Mouse (Mus musculus) embryonic facial prominence, embryonic 12.5 days (tissue): Measurements from ENCODE around the gene Izumo1. TPM values are rescaled to one million over a fixed set of nuclear protein-coding genes. Genes with fewer than 3 reads are reported as not detected.

ENCODE experiments used
- ATAC-seq: fragments of 200-750 bp; cut with Nextera tagmentation; 2 replicates; pipeline ENCODE4 v1.8.0; 2017; ENCODE audit not compliant: insufficient number of reproducible peaks, insufficient read depth, low FRiP score, low TSS enrichment
- H3K27ac ChIP-seq: fragments of 300-500 bp; sonication (generic); 2 replicates; pipeline ENCODE4 v1.5.1; 2016; ENCODE audit warnings: mild to moderate bottlenecking
- H3K27me3 ChIP-seq: fragments of 300-500 bp; sonication (generic); 2 replicates; pipeline ENCODE4 v1.6.1; 2016; ENCODE audit warnings: mild to moderate bottlenecking, moderate library complexity
- H3K36me3 ChIP-seq: fragments of 300-500 bp; sonication (generic); 2 replicates; pipeline ENCODE4 v1.6.1; 2016; ENCODE audit warnings: mild to moderate bottlenecking
- H3K4me1 ChIP-seq: fragments of 300-500 bp; sonication (generic); 2 replicates; pipeline ENCODE4 v1.6.1; 2016
- H3K4me2 ChIP-seq: fragments of 300-500 bp; sonication (generic); replicated peaks from 2 replicates; pipeline ENCODE4 v1.6.1; 2016; ENCODE audit warnings: mild to moderate bottlenecking, moderate library complexity
- H3K4me3 ChIP-seq: fragments of 300-500 bp; sonication (generic); 2 replicates; pipeline ENCODE4 v1.5.1; 2016; ENCODE audit warnings: mild to moderate bottlenecking
- H3K9ac ChIP-seq: fragments of 300-500 bp; sonication (generic); 2 replicates; pipeline ENCODE4 v1.6.1; 2016; ENCODE audit warnings: mild to moderate bottlenecking, moderate library complexity
- H3K9me3 ChIP-seq: fragments of 300-500 bp; sonication (generic); 2 replicates; pipeline ENCODE4 v1.6.1; 2016; ENCODE audit warnings: mild to moderate bottlenecking, moderate library complexity
- WGBS: fragments of 180-500 bp; shearing (Covaris S2); methylation state at CpG from one replicate; pipeline ENCODE4 v1.1.7; 2016; 5-methylcytosine and 5-hydroxymethylcytosine counted together
- polyA plus RNA-seq: library from polyadenylated mRNA; unstranded; fragments of >200 nt; fragmentation: Nextera tagmentation; extraction: Ambion mirVana; gene quantifications from 2 replicates; pipeline ENCODE4 v1.2.1, GENCODE M21; 2016

The Izumo1 gene
- 0.10 and 0.23 TPM in 2 replicates for polyA plus RNA-seq

DNA sequence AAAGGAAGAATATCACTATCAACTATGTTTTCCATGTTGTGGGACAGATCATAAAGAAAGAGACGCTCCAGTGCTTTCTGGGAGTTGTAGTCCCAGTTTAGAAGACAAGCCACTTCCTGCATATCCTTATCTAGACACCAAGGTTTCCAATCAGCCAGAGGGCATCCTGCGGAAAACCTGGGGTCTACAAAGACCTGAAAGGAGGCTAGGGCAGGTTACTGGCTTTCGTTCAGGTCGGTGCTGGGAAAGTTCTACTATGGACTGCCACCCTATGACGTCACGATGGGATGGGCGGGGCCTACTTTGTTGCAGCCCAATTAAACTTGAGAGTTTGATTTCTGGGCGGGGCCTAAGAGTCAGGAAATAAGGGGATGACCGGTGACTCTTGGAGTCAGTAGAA is at the start of gene Izumo1:
Gene Izumo1 (plus strand): TSS at position 369 of the 400 bp plus-strand sequence.
- H3K4me3 ChIP-seq: no peak within 1 kb of the TSS

DNA sequence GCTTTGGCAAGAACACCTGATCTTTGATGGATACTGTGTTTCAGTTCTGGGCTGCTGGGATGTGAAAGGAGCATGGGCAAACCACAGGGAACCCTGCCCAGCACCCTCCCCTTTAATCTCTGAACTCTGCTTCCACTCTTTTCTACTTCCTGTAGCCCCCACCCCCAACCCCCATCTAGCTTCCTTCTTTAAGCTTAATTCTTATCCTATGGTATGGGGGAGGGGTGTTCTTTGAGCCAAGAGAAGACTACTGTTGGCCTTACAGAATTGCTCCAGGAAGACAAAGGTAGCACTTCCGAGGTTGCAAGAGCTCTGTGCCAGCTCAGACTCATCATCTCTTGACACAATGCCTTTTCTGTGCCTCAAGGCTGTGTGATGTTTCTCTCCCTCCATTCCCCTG is 49.6 kb upstream of the Izumo1 start:
- Histone ChIP-seq H3K36me3 (peaks cover 11% of the 10 kb centered on the region), H3K4me1 (peaks cover 20% of the 10 kb centered on the region), H3K9me3 (no peaks in the 10 kb centered on the region), H3K27ac (no peak overlapping the region), H3K9ac (no peak overlapping the region), H3K27me3 (no peaks in the 10 kb centered on the region), H3K4me2 (no peak overlapping the region), H3K4me3 (no peak overlapping the region)
- no peak for ATAC-seq
- WGBS: 19% methylated on average over 1 of the region's 1 CpGs

More for the DNA sequence above, at the start of gene Izumo1:
- Histone ChIP-seq H3K4me2 (no peak within 1 kb of the TSS), H3K9ac (no peak within 1 kb of the TSS), H3K4me1 (peaks cover 8% of the 10 kb centered on the region), H3K36me3 (no peaks in the 10 kb centered on the region), H3K27me3 (peaks cover 31% of the 10 kb centered on the region), H3K27ac (no peak within 1 kb of the TSS), H3K9me3 (no peaks in the 10 kb centered on the region)
- no peak for ATAC-seq
- 26% methylated on average over 9 of the region's 9 CpGs for WGBS

DNA sequence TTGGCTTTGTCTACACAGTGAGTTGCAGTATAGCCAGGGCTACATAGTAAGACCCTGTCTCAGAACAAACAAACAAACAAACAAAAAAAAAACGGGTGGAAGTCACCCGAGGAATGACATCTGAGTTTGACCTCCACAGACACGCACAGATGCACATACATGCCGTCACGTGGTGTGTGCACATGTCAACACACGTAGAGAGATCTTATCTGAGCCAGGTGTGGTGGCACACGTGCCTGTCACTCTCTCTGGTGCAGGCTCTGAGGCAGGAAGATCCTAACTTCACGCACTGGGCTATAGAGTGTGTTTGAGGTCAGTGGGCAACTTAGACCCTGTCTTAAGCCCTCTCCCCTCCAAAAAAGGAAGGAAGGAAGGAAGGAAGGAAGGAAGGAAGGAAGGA is 47.7 kb upstream of the Izumo1 start:
- WGBS: 79% methylated on average over 8 of the region's 8 CpGs

DNA sequence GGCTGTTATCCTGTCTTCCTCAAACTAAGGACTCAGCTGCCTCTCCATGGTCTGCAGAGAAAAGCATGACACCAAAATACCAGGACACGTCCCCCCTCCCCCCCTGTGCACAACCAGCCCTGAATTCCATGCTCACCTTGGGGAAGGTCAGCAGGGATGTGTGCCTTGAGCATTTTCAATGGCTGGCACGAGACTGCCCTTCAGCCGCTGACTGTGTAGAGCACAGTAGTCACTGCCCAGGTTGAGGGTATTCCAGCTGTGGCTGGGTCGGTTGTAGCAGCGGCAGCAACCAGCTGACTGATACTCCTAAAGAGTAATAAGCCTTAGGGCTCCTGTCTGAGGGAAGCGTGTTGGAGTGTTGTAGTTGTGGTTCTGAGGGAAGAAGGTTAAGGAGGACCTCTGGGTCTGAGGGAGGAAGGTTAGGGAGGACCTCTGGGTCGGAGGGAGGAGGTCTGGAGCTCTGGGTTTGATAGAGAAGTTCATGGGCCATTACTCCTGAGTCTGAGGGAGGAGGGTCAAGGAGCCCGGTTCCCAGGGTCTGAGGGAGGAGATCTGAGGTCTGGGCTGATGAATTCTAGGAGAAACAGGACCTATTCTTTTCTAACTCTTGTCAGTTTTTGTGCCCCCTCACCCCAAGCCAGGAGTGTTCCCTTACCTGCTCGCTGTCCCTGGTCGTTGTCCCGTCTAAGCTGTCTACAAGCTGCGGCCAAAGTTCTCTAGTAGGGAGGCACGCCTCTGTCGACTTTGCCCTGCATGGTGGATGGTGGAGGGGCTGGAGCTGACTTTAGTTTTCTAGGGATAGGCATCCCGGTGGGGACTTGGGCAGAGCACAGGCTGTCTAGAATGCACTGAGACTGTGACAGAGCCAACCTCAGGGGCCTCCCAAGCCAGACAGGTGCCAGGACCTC is 46.9 kb upstream of the Izumo1 start:
- peaks cover 12% of the 10 kb centered on the region for H3K4me1 ChIP-seq
- no peak overlapping the region for H3K9ac ChIP-seq
- no peaks in the 10 kb centered on the region for H3K27me3 ChIP-seq
- 83% methylated on average over 15 of the region's 15 CpGs for WGBS
- no peak overlapping the region for H3K4me2 ChIP-seq
- H3K9me3 ChIP-seq: no peaks in the 10 kb centered on the region
- H3K4me3 ChIP-seq: no peak overlapping the region
- ATAC-seq: no peak
- H3K36me3 ChIP-seq: peaks cover 24% of the 10 kb centered on the region
- no peak overlapping the region for H3K27ac ChIP-seq

More for the DNA sequence above, 47.7 kb upstream of the Izumo1 start:
- H3K9me3 ChIP-seq: no peaks in the 10 kb centered on the region
- no peak overlapping the region for H3K27ac ChIP-seq
- H3K27me3 ChIP-seq: no peaks in the 10 kb centered on the region
- H3K4me2 ChIP-seq: no peak overlapping the region
- H3K4me3 ChIP-seq: no peak overlapping the region
- peaks cover 12% of the 10 kb centered on the region for H3K4me1 ChIP-seq
- peaks cover 24% of the 10 kb centered on the region for H3K36me3 ChIP-seq
- H3K9ac ChIP-seq: no peak overlapping the region
- ATAC-seq: no peak

DNA sequence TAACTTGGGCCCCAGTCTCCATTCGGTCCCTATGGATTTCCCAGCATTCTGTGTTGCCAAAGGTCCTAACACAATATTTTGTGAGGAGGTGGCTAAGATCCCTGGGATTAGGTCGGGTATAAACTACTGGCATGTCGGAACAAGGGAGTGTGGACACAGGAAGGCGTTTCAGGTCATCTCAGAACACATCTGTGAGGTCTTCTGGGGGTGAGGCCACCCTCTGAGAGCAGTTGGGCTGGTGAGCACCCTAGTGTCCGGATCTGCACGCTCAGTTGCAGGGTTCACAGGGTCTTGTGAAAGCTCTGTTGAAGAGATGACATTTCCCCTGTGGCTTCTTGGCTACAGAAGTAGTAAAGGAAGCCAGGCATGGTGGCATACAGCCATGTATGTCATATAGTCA is 35.7 kb upstream of the Izumo1 start:
- Histone ChIP-seq H3K9me3 (no peaks in the 10 kb centered on the region), H3K4me2 (no peak overlapping the region), H3K36me3 (peaks cover 23% of the 10 kb centered on the region), H3K27me3 (no peaks in the 10 kb centered on the region), H3K4me1 (no peaks in the 10 kb centered on the region), H3K27ac (no peak overlapping the region), H3K4me3 (no peak overlapping the region), H3K9ac (no peak overlapping the region)
- no peak for ATAC-seq
- WGBS: 91% methylated on average over 6 of the region's 6 CpGs

DNA sequence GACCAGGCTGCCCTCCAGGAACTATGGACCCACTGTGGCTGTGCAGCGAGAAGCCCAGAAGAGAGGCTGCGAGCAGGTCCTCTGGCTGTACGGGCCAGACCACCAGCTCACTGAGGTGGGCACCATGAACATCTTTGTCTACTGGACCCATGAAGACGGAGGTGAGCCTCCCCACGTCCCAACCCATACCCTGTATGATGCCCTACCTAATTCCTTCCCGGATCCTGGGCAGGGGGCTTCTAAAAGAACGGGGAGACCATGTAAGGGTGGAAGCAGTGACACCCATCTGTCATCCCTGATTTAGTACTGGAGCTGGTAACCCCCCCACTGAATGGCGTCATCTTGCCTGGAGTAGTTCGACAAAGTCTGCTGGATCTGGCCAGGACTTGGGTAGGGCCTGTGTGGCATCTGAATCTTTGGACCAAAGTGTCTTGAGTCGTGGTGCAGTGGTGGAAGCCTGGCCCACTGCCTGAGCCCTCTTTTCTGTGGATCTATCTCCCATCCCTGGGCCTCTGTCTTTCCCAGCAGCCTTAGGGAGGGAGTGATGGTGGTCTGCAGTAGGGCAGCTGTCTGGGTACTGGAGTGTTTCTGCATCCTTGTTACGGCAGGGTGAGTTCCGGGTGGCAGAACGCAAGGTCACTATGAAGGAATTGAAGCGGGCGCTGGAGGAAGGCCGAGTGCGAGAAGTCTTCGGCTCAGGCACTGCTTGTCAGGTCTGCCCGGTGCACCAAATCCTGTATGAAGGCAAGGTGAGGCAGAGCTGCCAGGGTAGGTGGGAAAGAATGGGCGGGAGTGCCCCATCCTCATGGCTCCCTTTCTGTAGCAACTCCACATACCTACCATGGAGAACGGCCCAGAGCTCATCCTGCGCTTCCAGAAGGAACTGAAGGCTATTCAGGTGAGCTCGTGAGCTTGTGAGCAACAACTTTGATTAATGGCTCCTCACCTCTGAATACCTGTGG is 33.7 kb upstream of the Izumo1 start:
- no peaks in the 10 kb centered on the region for H3K27me3 ChIP-seq
- peaks cover 23% of the 10 kb centered on the region for H3K36me3 ChIP-seq
- H3K4me2 ChIP-seq: no peak overlapping the region
- H3K9ac ChIP-seq: no peak overlapping the region
- WGBS: 92% methylated on average over 23 of the region's 23 CpGs
- H3K27ac ChIP-seq: no peak overlapping the region
- ATAC-seq: no peak
- H3K4me1 ChIP-seq: no peaks in the 10 kb centered on the region
- no peaks in the 10 kb centered on the region for H3K9me3 ChIP-seq
- no peak overlapping the region for H3K4me3 ChIP-seq

DNA sequence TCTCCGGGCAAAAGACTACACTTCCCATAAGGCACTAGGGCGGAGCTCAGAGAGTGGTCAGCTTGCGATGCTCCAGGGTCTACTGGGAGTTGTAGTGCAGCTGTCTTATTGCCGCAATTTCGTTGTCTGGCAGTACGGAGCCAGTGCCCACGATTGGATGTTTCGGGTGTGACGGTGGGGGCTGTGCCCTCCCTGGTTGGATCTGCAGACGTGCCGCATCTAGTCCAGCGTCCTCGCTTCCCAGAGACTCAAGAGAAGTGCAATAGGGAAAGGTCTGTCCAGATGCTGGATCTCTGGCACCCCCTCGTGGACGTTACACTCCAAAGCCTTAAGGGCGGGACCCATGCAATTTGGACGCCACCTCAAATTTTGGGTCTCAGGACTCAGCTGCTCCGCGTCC is 32.4 kb upstream of the Izumo1 start:
- H3K9ac ChIP-seq: no peak overlapping the region

DNA sequence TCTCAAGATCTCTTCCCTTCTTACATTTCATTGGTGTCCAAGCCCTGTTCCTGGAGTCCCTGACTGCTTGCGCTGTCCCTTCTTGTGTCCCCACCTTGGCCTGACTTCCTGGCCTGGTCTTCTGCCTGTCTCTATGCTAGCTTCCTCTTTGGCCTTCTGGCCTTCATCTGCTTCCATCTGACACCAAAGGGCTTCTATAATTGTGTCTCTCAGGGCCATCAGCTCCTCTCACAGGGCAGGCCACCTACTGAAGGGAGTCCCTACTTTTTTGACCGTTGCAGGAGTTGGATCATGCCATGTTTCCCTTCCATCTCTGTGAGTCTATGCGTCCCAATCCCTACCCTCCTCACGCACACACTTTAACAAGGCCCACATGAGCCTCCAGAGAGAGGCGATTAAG is 31.7 kb upstream of the Izumo1 start:
- WGBS: 94% methylated on average over 5 of the region's 5 CpGs
- no peaks in the 10 kb centered on the region for H3K27me3 ChIP-seq
- H3K36me3 ChIP-seq: peaks cover 17% of the 10 kb centered on the region
- no peaks in the 10 kb centered on the region for H3K4me1 ChIP-seq
- no peak for ATAC-seq
- H3K4me2 ChIP-seq: no peak overlapping the region; the same call in 1 of the 2 replicates
- no peak overlapping the region for H3K4me3 ChIP-seq
- no peaks in the 10 kb centered on the region for H3K9me3 ChIP-seq
- no peak overlapping the region for H3K27ac ChIP-seq
- H3K9ac ChIP-seq: no peak overlapping the region

More for the DNA sequence above, 32.4 kb upstream of the Izumo1 start:
- Histone ChIP-seq H3K27ac (0 out of 2 replicates have a peak overlapping the region, but pooled peaks have one; percentile 33), H3K4me2 (peak overlapping the region; percentile 46), H3K4me3 (peak overlapping the region; percentile 27), H3K4me1 (no peaks in the 10 kb centered on the region), H3K27me3 (no peaks in the 10 kb centered on the region), H3K36me3 (peaks cover 22% of the 10 kb centered on the region), H3K9me3 (no peaks in the 10 kb centered on the region)
- WGBS: 3% methylated on average over 19 of the region's 19 CpGs
- peak; percentile 98 for ATAC-seq

DNA sequence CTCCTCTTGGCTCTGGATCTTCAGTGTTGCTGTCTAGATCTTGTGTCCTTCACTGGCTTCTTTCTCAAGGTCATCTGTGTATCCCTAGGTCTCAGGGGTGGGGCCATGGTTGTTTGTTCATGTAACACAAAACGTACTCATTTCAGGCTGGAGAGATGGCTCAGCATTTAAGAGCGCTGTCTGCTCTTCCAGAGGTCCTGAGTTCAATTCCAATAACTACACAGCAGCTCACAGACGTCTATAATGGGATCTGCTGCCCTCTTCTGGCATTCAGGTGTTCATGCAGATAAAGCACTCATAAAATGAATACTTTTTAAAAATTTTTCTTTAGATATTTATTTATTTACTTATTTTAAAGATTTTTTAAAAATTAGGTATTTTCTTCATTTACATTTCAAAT is 30.7 kb upstream of the Izumo1 start:
- Histone ChIP-seq H3K9me3 (no peaks in the 10 kb centered on the region), H3K36me3 (peaks cover 7% of the 10 kb centered on the region), H3K27me3 (no peaks in the 10 kb centered on the region), H3K9ac (no peak overlapping the region), H3K27ac (no peak overlapping the region), H3K4me3 (no peak overlapping the region), H3K4me1 (no peaks in the 10 kb centered on the region), H3K4me2 (no peak overlapping the region)
- WGBS: 61% methylated on average over 3 of the region's 3 CpGs
- no peak for ATAC-seq

DNA sequence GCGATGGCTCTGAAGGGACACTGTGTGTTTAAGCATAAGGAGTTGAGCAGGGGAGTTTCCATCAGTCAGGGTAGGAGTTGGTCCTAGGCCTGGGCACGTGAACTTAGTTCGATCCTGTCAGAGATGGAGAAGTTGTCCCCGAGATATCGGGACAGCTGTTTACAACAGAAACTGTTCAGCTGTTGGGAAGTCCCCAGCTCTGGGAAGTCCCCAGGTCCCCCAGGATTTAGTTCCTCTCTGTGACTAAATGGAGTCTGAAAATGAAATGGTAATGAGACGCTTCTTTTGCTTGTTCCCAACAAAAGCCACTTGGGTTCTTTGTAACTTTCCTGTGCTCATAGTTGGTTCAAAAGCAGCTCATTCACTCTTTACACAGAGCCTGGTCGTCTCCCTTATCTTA is 29.7 kb upstream of the Izumo1 start:
- Histone ChIP-seq H3K4me1 (no peaks in the 10 kb centered on the region), H3K27ac (no peak overlapping the region), H3K9me3 (no peaks in the 10 kb centered on the region), H3K36me3 (0 out of 2 replicates have a peak, but pooled peaks cover 3% of the 10 kb centered on the region), H3K27me3 (no peaks in the 10 kb centered on the region), H3K4me2 (no peak overlapping the region), H3K4me3 (no peak overlapping the region), H3K9ac (no peak overlapping the region)
- no peak for ATAC-seq
- WGBS: 89% methylated on average over 7 of the region's 7 CpGs

DNA sequence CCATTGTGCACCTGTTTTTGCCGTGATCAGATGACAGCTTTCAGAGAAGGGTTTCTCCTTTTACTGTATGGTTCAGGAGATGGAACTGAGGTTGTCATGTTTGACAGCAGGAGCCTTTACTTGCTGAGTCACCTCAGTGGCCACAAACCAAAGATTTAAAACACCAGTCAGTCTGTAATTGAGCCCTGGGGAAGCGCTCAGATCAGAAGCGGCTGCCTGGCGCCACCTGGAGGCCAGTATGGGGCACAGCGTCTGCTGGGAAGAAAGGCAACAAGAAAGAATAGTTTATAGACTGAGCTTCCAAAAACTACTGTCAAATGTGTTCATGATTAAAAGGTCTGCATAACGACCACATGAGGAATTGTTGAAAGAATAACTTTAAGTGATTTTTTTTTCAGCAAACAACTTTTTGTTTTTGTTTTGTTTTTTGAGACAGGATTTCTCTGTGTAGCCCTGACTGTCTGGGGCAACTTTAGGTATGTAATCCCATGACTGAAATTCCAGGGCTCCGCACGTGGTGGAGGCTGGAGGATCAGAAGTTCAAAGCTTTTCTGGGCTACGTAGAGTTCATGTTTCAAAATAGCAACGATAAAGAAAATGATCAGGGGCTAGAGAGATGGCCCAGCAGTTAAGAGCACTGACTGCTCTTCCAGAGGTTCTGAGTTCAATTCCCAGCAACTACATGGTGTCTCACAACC is 28.3 kb upstream of the Izumo1 start:
- no peak for ATAC-seq
- Histone ChIP-seq H3K27ac (no peak overlapping the region), H3K4me2 (no peak overlapping the region), H3K9me3 (no peaks in the 10 kb centered on the region), H3K4me1 (no peaks in the 10 kb centered on the region), H3K4me3 (no peak overlapping the region), H3K36me3 (no peaks in the 10 kb centered on the region), H3K27me3 (no peaks in the 10 kb centered on the region), H3K9ac (no peak overlapping the region)
- WGBS: 17% methylated on average over 10 of the region's 10 CpGs
